Mouse (Mus musculus): Measurements from ENCODE around the gene Arhgef15. TPM values are rescaled to one million over a fixed set of nuclear protein-coding genes. Genes with fewer than 3 reads are reported as not detected.

Arhgef15 gene
- total and polyA plus RNA-seq, 3 experiments = 0.22 TPM; not detected in 2

DNA sequence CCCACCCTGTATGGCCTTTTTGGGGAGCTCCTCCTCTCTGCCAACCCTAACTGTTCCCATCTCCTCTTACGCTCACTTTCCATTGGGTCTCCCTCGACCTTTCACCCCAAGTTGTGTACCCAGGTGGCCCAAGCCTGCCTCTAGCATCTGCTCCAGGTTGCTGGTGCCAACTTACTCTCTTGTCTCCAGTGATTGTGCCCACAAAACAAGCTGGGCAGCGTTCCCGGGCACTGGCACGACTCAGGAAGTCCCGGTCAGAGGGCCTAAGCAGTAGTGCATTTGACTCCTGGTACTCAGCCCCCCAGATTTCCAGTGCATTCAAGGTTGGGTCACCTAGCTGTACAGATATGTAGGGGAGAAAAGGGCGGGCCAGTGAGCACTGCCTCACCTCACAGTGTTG, 35.8 kb upstream of the Arhgef15 start:
- Histone ChIP-seq H3K27me3 (ENCODE audit: insufficient read depth, low read length) (no peaks in the 10 kb centered on the region), H3K4me1 (ENCODE audit: insufficient read depth, low read depth, low read length) (peaks cover 3% of the 10 kb centered on the region; the same call in 1 of the 2 replicates), H3K4me3 (ENCODE audit: low read depth, low read length) (no peak overlapping the region), H3K36me3 (replicated peaks) (peaks cover 98% of the 10 kb centered on the region), H3K9me3 (replicated peaks) (no peaks in the 10 kb centered on the region)
- no peak for DNase-seq (ENCODE audit: low spot score)
- no peak for ATAC-seq (ENCODE audit: extremely low read depth, insufficient number of reproducible peaks, low FRiP score, poor library complexity, severe bottlenecking)
- TF ChIP-seq TAL1 (conservative IDR thresholded peaks at IDR 0.05; ENCODE audit: low read depth, low read length) (no peak), GATA1 (IDR thresholded peaks at IDR 0.05; ENCODE audit: borderline replicate concordance, low read length) (no peak), GATA2 (IDR thresholded peaks at IDR 0.05; ENCODE audit: borderline replicate concordance, low read depth, low read length) (no peak), POLR2AphosphoS5 (IDR thresholded peaks at IDR 0.05; ENCODE audit: insufficient replicate concordance, low read depth, low read length) (no peak), CTCF (IDR thresholded peaks at IDR 0.05; ENCODE audit: low read depth, low read length) (no peak)

DNA sequence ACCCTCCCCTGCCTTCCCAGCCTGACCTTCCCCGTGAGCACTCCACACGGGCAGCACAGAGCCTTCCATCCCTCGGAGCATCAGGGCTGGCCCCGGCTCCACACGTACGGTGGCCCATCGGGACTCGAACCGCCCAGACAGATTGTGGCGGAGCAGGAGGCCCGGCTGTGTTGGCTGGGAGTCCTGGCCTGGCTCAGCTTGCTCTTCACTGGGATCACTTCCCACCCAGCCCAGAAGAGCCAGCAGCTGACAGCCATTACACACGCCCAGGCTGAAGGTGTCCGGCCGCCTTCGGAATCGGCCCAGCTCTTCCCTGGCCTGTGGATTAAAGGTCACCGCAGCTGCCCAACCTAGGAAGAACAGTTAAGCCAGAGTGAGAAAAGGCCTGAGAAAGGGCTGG, 31.1 kb upstream of the Arhgef15 start:
- TF ChIP-seq GATA2 (IDR thresholded peaks at IDR 0.05; ENCODE audit: borderline replicate concordance, low read depth, low read length) = no peak
- TF ChIP-seq GATA1 (IDR thresholded peaks at IDR 0.05; ENCODE audit: borderline replicate concordance, low read length) = no peak
- TF ChIP-seq TAL1 (conservative IDR thresholded peaks at IDR 0.05; ENCODE audit: low read depth, low read length) = no peak
- TF ChIP-seq POLR2AphosphoS5 (IDR thresholded peaks at IDR 0.05; ENCODE audit: insufficient replicate concordance, low read depth, low read length) = no peak
- Histone ChIP-seq H3K4me1 (ENCODE audit: insufficient read depth, low read depth, low read length) (peaks cover 3% of the 10 kb centered on the region; the same call in 1 of the 2 replicates), H3K4me3 (ENCODE audit: low read depth, low read length) (no peak overlapping the region), H3K27me3 (ENCODE audit: insufficient read depth, low read length) (no peaks in the 10 kb centered on the region), H3K9me3 (replicated peaks) (no peaks in the 10 kb centered on the region), H3K36me3 (replicated peaks) (peaks cover 84% of the 10 kb centered on the region)
- ATAC-seq (ENCODE audit: extremely low read depth, insufficient number of reproducible peaks, low FRiP score, poor library complexity, severe bottlenecking) (no peak), DNase-seq (ENCODE audit: low spot score) (no peak)

DNA sequence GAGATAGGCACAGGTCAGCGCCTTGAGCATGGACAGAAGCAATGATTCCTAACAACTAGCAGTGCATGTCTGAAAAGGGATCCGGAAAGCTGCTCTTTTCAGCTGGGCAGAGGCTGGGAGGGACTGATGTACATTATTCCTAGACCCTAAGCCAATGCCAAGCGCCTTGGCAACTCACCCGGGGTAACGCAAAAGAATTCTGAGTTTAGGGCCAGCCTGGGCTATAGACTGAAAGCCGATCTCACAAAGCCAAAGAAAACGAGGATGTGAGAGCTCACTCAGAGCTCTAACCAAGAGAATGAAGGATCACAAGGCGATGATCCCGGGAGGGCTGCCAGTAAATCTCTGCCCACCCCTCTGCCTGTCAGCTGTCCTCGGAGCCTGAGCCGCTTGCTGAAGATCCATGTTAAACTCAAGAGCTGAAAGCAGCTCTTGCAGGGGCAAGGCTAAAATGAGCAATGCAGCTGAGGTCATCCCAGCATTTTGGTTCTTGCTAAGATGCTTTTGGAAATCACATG, 30.1 kb upstream of the Arhgef15 start:
- Histone ChIP-seq H3K27me3 (ENCODE audit: insufficient read depth, low read length) (no peaks in the 10 kb centered on the region), H3K9me3 (replicated peaks) (no peaks in the 10 kb centered on the region), H3K4me3 (ENCODE audit: low read depth, low read length) (no peak overlapping the region), H3K36me3 (replicated peaks) (peaks cover 75% of the 10 kb centered on the region), H3K4me1 (ENCODE audit: insufficient read depth, low read depth, low read length) (peaks cover 4% of the 10 kb centered on the region)
- TF ChIP-seq POLR2AphosphoS5 (IDR thresholded peaks at IDR 0.05; ENCODE audit: insufficient replicate concordance, low read depth, low read length) (no peak), CTCF (IDR thresholded peaks at IDR 0.05; ENCODE audit: low read depth, low read length) (no peak), GATA2 (IDR thresholded peaks at IDR 0.05; ENCODE audit: borderline replicate concordance, low read depth, low read length) (no peak), TAL1 (conservative IDR thresholded peaks at IDR 0.05; ENCODE audit: low read depth, low read length) (no peak), GATA1 (IDR thresholded peaks at IDR 0.05; ENCODE audit: borderline replicate concordance, low read length) (no peak)
- no peak for ATAC-seq (ENCODE audit: extremely low read depth, insufficient number of reproducible peaks, low FRiP score, poor library complexity, severe bottlenecking)
- DNase-seq (ENCODE audit: low spot score) = no peak

DNA sequence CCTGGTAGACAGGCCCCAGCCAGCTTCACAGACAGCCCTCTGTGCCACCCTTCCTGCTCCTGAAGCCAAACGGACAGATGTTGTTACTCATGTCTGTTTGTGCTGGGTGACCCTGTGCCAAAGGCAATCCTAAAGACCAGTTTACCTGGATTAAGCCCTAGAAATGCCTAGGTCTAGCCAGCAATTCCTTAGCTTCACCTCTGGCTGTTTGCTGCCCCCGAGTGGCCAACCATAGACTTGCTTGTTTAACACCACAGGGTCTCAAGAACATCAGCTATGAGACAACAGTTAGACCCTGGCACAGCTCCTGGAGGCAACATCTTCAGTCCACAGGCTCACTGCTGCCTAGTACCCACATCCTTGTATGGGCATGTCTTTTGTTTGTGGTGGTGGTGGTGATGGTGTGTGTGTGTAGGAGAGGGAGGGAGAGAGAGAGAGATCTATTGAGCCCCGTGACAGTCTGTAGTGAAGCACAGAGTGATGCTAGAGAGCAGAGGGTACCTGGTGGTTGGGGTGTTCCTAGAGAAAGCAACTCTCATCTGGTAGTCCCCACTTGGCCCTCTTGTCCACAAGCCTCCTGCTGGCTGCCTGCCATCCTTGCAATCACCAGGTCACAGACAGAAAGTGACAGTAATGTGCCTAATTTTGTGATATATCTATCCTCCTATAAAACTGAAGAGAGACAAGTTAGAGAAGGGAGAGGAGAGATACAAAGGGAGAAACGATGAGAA, 25.5 kb upstream of the Arhgef15 start:
- peak; percentile 26 for DNase-seq (ENCODE audit: low spot score)
- peaks cover 30% of the 10 kb centered on the region for H3K36me3 ChIP-seq (replicated peaks)
- no peak for ATAC-seq (ENCODE audit: extremely low read depth, insufficient number of reproducible peaks, low FRiP score, poor library complexity, severe bottlenecking)
- H3K4me3 ChIP-seq (ENCODE audit: low read depth, low read length) = no peak overlapping the region
- TF ChIP-seq GATA1 (IDR thresholded peaks at IDR 0.05; ENCODE audit: borderline replicate concordance, low read length) (no peak), GATA2 (IDR thresholded peaks at IDR 0.05; ENCODE audit: borderline replicate concordance, low read depth, low read length) (no peak), CTCF (IDR thresholded peaks at IDR 0.05; ENCODE audit: low read depth, low read length) (peak; percentile 56), POLR2AphosphoS5 (IDR thresholded peaks at IDR 0.05; ENCODE audit: insufficient replicate concordance, low read depth, low read length) (no peak), TAL1 (conservative IDR thresholded peaks at IDR 0.05; ENCODE audit: low read depth, low read length) (no peak)
- H3K27me3 ChIP-seq (ENCODE audit: insufficient read depth, low read length) = 0 out of 2 replicates have a peak, but pooled peaks cover 2% of the 10 kb centered on the region
- H3K9me3 ChIP-seq (replicated peaks) = no peaks in the 10 kb centered on the region
- H3K4me1 ChIP-seq (ENCODE audit: insufficient read depth, low read depth, low read length) = peaks cover 9% of the 10 kb centered on the region

DNA sequence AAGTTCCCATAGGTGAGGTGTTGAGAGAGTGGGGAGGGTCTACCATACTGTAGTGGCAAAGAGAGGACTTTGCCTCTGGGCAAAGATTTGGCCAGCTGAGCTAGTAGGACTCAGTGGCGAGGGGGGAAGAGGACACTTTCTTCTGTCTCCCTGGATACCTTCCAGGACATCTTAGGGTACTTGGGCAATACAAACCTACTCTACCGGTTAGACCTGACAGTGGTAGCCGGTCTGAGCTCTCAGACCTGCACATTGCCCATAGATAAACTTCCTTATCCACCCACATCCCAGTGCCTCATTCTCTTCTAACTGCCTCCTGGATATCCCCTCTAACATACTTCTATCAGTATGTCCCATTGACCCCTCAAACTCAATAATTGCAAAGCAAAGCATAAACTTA, 23.6 kb upstream of the Arhgef15 start:
- ATAC-seq (ENCODE audit: extremely low read depth, insufficient number of reproducible peaks, low FRiP score, poor library complexity, severe bottlenecking) (no peak), DNase-seq (ENCODE audit: low spot score) (no peak)
- TF ChIP-seq CTCF (IDR thresholded peaks at IDR 0.05; ENCODE audit: low read depth, low read length) (no peak), POLR2AphosphoS5 (IDR thresholded peaks at IDR 0.05; ENCODE audit: insufficient replicate concordance, low read depth, low read length) (no peak), GATA2 (IDR thresholded peaks at IDR 0.05; ENCODE audit: borderline replicate concordance, low read depth, low read length) (no peak), GATA1 (IDR thresholded peaks at IDR 0.05; ENCODE audit: borderline replicate concordance, low read length) (no peak), TAL1 (conservative IDR thresholded peaks at IDR 0.05; ENCODE audit: low read depth, low read length) (no peak)
- Histone ChIP-seq H3K36me3 (replicated peaks) (peaks cover 12% of the 10 kb centered on the region), H3K9me3 (replicated peaks) (no peaks in the 10 kb centered on the region), H3K4me3 (ENCODE audit: low read depth, low read length) (no peak overlapping the region), H3K27me3 (ENCODE audit: insufficient read depth, low read length) (peaks cover 5% of the 10 kb centered on the region; the same call in 1 of the 2 replicates), H3K4me1 (ENCODE audit: insufficient read depth, low read depth, low read length) (peaks cover 9% of the 10 kb centered on the region)

DNA sequence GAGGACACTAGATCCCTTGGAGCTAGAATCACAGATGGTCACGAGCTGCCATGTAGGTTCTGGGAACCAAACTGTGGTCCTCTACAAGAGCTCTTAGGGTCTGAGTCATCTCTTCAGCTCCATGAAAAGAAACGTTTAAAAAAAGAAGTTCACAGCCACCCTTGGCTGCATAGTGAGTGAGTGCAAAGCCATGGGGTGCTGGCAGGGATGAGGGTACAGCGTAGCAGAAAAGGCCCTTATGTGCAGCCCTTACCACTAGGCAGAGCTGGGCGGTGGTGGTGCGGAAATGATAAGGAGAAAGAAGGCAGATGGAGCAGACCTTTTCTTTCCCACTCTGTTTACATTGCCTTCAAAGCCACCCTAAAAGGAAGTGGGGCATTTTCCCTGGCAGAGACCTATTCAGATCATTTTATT, 22.0 kb upstream of the Arhgef15 start:
- peaks cover 6% of the 10 kb centered on the region for H3K27me3 ChIP-seq (ENCODE audit: insufficient read depth, low read length)
- no peak overlapping the region for H3K4me3 ChIP-seq (ENCODE audit: low read depth, low read length)
- no peaks in the 10 kb centered on the region for H3K36me3 ChIP-seq (replicated peaks)
- no peak for DNase-seq (ENCODE audit: low spot score)
- no peaks in the 10 kb centered on the region for H3K9me3 ChIP-seq (replicated peaks)
- H3K4me1 ChIP-seq (ENCODE audit: insufficient read depth, low read depth, low read length) = peaks cover 9% of the 10 kb centered on the region
- no peak for TF ChIP-seq GATA1 (IDR thresholded peaks at IDR 0.05; ENCODE audit: borderline replicate concordance, low read length)
- no peak for ATAC-seq (ENCODE audit: extremely low read depth, insufficient number of reproducible peaks, low FRiP score, poor library complexity, severe bottlenecking)
